Mouse (Mus musculus) E14TG2a.4 (cell line): Measurements from ENCODE around the gene Usp18.

Experiments used
- H3K27me3 ChIP-seq: 2 replicates; pipeline ENCODE4 v1.6.1; 2014; ENCODE audit warnings: low read length, control low read depth; ENCODE audit not compliant: insufficient read depth
- H3K36me3 ChIP-seq: 2 replicates; pipeline ENCODE4 v1.6.1; 2014; ENCODE audit warnings: low read length, control low read depth; ENCODE audit not compliant: insufficient read depth
- H3K4me1 ChIP-seq: replicated peaks from 2 replicates; pipeline ENCODE4 v1.6.1; 2014; ENCODE audit warnings: low read depth, low read length, control low read depth
- H3K4me3 ChIP-seq: replicated peaks from 2 replicates; pipeline ENCODE4 v1.5.1; 2014; ENCODE audit warnings: mild to moderate bottlenecking, low read length
- H3K9me3 ChIP-seq: 2 replicates; pipeline ENCODE4 v1.6.1; 2014; ENCODE audit warnings: low read length, control low read depth
- CTCF ChIP-seq: conservative IDR thresholded peaks from 2 replicates; pipeline ENCODE4 v1.5.1; 2014; ENCODE audit warnings: low read length
- NANOG ChIP-seq: IDR thresholded peaks from 2 replicates; pipeline ENCODE4 v1.6.1; 2014; ENCODE audit warnings: borderline replicate concordance, low read length, mixed read lengths
- POU5F1 ChIP-seq: IDR thresholded peaks from 2 replicates; pipeline ENCODE4 v1.6.1; 2014; ENCODE audit warnings: low read length, borderline replicate concordance

The Usp18 gene

DNA sequence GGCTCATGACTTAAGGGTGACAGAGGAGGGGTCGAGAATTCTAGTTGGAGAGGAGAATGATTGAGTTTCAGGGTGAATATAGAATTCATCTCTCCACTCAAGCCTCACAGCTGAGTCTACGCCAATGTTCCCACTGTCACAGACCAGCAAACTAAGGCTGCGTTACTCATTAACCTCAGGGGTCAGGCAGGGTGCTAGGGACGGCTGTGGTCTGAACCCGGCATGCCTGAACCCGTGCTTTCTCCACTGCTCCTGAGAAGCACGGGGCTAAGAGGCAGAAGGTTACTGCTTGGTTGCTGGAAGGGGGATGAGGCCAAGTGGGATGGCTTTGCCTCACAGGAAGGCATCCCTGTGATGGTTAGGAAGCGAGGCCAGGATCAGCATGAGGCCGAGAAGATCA is 54.8 kb downstream of the Usp18 start:
- TF ChIP-seq NANOG = no peak
- TF ChIP-seq POU5F1 = no peak
- no peak for TF ChIP-seq CTCF
- Histone ChIP-seq H3K27me3 (peaks cover 32% of the 10 kb centered on the region), H3K4me1 (peaks cover 11% of the 10 kb centered on the region), H3K4me3 (no peak overlapping the region), H3K9me3 (no peaks in the 10 kb centered on the region), H3K36me3 (no peaks in the 10 kb centered on the region)

GRCm38 (mm10) chr6:121303466-121304220 is 57.9 kb downstream of the Usp18 start:
- TF ChIP-seq NANOG (no peak), POU5F1 (no peak), CTCF (no peak)
- Histone ChIP-seq H3K36me3 (no peaks in the 10 kb centered on the region), H3K9me3 (no peaks in the 10 kb centered on the region), H3K4me1 (peaks cover 11% of the 10 kb centered on the region), H3K27me3 (peaks cover 36% of the 10 kb centered on the region), H3K4me3 (no peak overlapping the region)

GRCm38 (mm10) chr6:121304630-121305029 is 58.9 kb downstream of the Usp18 start:
- Histone ChIP-seq H3K4me1 (peaks cover 10% of the 10 kb centered on the region), H3K9me3 (no peaks in the 10 kb centered on the region), H3K36me3 (no peaks in the 10 kb centered on the region), H3K4me3 (no peak overlapping the region), H3K27me3 (peaks cover 36% of the 10 kb centered on the region)
- no peak for TF ChIP-seq NANOG
- no peak for TF ChIP-seq POU5F1
- TF ChIP-seq CTCF = no peak

DNA sequence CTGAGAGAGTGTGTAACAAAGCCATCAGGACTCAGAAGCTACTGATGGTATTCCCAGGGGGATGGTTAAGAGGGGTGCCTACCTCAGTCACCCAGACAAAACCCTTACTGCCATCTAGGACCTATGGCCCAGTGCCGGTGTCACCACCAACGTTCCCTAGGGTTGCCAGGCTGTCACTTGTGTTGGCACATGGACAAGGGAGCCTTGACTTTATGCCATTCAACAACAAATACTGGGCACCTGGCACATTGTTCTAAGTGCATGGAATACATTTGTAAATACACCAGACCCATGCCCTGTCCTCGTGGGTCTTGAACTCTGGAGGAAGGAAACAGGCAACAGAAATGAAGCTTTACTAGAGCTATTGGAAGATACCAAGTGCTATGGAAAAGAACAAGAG is 59.9 kb downstream of the Usp18 start:
- Histone ChIP-seq H3K36me3 (no peaks in the 10 kb centered on the region), H3K9me3 (no peaks in the 10 kb centered on the region), H3K27me3 (peaks cover 32% of the 10 kb centered on the region), H3K4me1 (peaks cover 1% of the 10 kb centered on the region), H3K4me3 (no peak overlapping the region)
- TF ChIP-seq CTCF = no peak
- TF ChIP-seq NANOG = no peak
- no peak for TF ChIP-seq POU5F1

GRCm38 (mm10) chr6:121310984-121311383 is 65.3 kb downstream of the Usp18 start:
- Histone ChIP-seq H3K4me1 (no peaks in the 10 kb centered on the region), H3K9me3 (no peaks in the 10 kb centered on the region)
- TF ChIP-seq POU5F1 (no peak), NANOG (no peak), CTCF (no peak)

DNA sequence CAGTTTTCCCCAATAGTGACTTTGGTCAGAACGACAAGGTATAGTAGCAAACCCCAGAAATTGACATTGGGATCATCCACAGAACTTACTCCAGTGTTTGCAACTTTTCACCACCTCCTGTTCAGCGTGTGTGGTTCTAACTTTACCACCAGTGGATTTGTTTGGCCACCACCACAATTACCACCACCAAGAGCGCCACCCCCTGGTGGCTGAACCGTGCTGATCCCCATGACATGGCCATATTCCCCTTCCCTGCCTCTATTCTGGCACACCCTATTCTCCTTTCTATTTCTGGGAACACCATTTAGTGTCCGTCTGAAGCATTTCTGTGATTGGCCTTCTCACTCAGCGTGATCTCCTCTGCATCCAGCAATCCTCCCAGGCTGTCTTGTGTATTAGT is 73.4 kb downstream of the Usp18 start:
- Histone ChIP-seq H3K27me3 (no peaks in the 10 kb centered on the region), H3K4me1 (no peaks in the 10 kb centered on the region), H3K9me3 (no peaks in the 10 kb centered on the region), H3K36me3 (no peaks in the 10 kb centered on the region), H3K4me3 (no peak overlapping the region)
- TF ChIP-seq NANOG (no peak), POU5F1 (no peak), CTCF (no peak; the same call in 1 of the 2 replicates)

More at GRCm38 (mm10) chr6:121310984-121311383, 65.3 kb downstream of the Usp18 start:
- H3K4me3 ChIP-seq = no peak overlapping the region
- no peaks in the 10 kb centered on the region for H3K36me3 ChIP-seq
- 0 out of 2 replicates have a peak, but pooled peaks cover 5% of the 10 kb centered on the region for H3K27me3 ChIP-seq
